Mouse (Mus musculus) ES-E14 (cell line): ENCODE measurements at regions not wholly inside any gene's neighbourhood (a gene's known extent, or its start where the extent isn't known, plus 50 kb on each side); places are given as distances from the start of the nearest gene placed in this dataset.

Experiments used
- DNase-seq: peaks from one replicate; pipeline ENCODE4 v3.0.0-alpha.2; 2013; ENCODE audit warnings: low read depth, low spot score
- H3K27ac ChIP-seq: 2 replicates; pipeline ENCODE4 v1.5.1; 2012; ENCODE audit warnings: low read depth, mild to moderate bottlenecking, low read length, moderate library complexity, mixed read lengths; ENCODE audit not compliant: poor library complexity, insufficient read depth, severe bottlenecking
- H3K36me3 ChIP-seq: 2 replicates; pipeline ENCODE4 v1.6.1; 2012; ENCODE audit warnings: mild to moderate bottlenecking, low read length, moderate library complexity, mixed read lengths; ENCODE audit not compliant: control insufficient read depth, poor library complexity, insufficient read depth, severe bottlenecking
- H3K4me1 ChIP-seq, 2 experiments: fragments of 150-350 bp in 1 of 2; sonication (generic) in 1 of 2; 2 replicates each; pipeline ENCODE4 v1.6.1; 2012; ENCODE audit warnings: low read length in 2 of 2, mild to moderate bottlenecking in 1 of 2, mixed read lengths in 1 of 2; ENCODE audit not compliant: control insufficient read depth in 2 of 2, insufficient read depth in 2 of 2, poor library complexity in 1 of 2
- H3K4me3 ChIP-seq, 2 experiments: fragments of 150-350 bp in 1 of 2; sonication (generic) in 1 of 2; 2 replicates each; pipeline ENCODE4 v1.5.1; 2012; ENCODE audit warnings: low read length in 2 of 2, low read depth in 1 of 2, mild to moderate bottlenecking in 1 of 2, mixed read lengths in 1 of 2; ENCODE audit not compliant: insufficient read depth in 1 of 2, poor library complexity in 1 of 2, severe bottlenecking in 1 of 2
- H3K9ac ChIP-seq: 2 replicates; pipeline ENCODE4 v1.6.1; 2012; ENCODE audit warnings: low read depth, mild to moderate bottlenecking, low read length, mixed read lengths; ENCODE audit not compliant: poor library complexity, insufficient read depth, severe bottlenecking
- H3K9me3 ChIP-seq: fragments of 150-350 bp; sonication (generic); 2 replicates; pipeline ENCODE4 v1.6.1; 2012; ENCODE audit warnings: low read depth, mild to moderate bottlenecking, low read length; ENCODE audit not compliant: control insufficient read depth, insufficient read depth
- CHD2 ChIP-seq: IDR thresholded peaks from 2 replicates; pipeline ENCODE4 v1.6.1; 2014; ENCODE audit warnings: mild to moderate bottlenecking, low read depth, low read length, inconsistent platforms
- HCFC1 ChIP-seq: IDR thresholded peaks from 2 replicates; pipeline ENCODE4 v1.6.1; 2012; ENCODE audit warnings: low read length, inconsistent platforms, borderline replicate concordance; ENCODE audit not compliant: insufficient read depth
- MAFK ChIP-seq: IDR thresholded peaks from 2 replicates; pipeline ENCODE4 v1.6.1; 2014; ENCODE audit warnings: mild to moderate bottlenecking, low read depth, low read length, inconsistent platforms; ENCODE audit not compliant: insufficient read depth
- ZC3H11A ChIP-seq: IDR thresholded peaks from 2 replicates; pipeline ENCODE4 v1.6.1; 2012; ENCODE audit warnings: low read depth, mild to moderate bottlenecking, inconsistent platforms, low read length, borderline replicate concordance
- ZNF384 ChIP-seq: IDR thresholded peaks from 2 replicates; pipeline ENCODE4 v1.6.1; 2012; ENCODE audit warnings: low read depth, low read length, inconsistent platforms
- in situ Hi-C, 2 experiments: fragments of 600-800 bp; cut with MboI; formaldehyde crosslinking; loops; one replicate each; pipeline ENCODE4 v1.15.1; 2025; ENCODE audit warnings: low sequenced_read_pairs in 2 of 2, inconsistent platforms in 1 of 2; ENCODE audit not compliant: unreplicated experiment in 2 of 2

GRCm38 (mm10) chr16:15253348-15253693, 63.9 kb upstream of the Gm21897 start:
- no peaks in the 10 kb centered on the region for H3K9me3 ChIP-seq
- H3K9ac ChIP-seq = no peak overlapping the region
- in situ Hi-C loops = no loop called here
- H3K36me3 ChIP-seq = no peaks in the 10 kb centered on the region
- no peak overlapping the region for H3K4me3 ChIP-seq
- no peak for DNase-seq
- no peak overlapping the region for H3K27ac ChIP-seq
- TF ChIP-seq ZC3H11A (no peak), ZNF384 (no peak), CHD2 (no peak), MAFK (no peak), HCFC1 (no peak)
- H3K4me1 ChIP-seq = no peaks in the 10 kb centered on the region

GRCm38 (mm10) chr16:15254669-15255068, 62.6 kb upstream of the Gm21897 start:
- Histone ChIP-seq H3K36me3 (no peaks in the 10 kb centered on the region), H3K9me3 (no peaks in the 10 kb centered on the region), H3K4me3 (no peak overlapping the region), H3K9ac (no peak overlapping the region), H3K27ac (no peak overlapping the region), H3K4me1 (no peaks in the 10 kb centered on the region)
- in situ Hi-C loops = no loop called here
- no peak for DNase-seq
- TF ChIP-seq ZNF384 (no peak), MAFK (no peak), CHD2 (no peak), HCFC1 (no peak), ZC3H11A (no peak)

GRCm38 (mm10) chr16:15259474-15259873, 57.8 kb upstream of the Gm21897 start:
- H3K9me3 ChIP-seq = no peaks in the 10 kb centered on the region
- no peak overlapping the region for H3K4me3 ChIP-seq
- H3K9ac ChIP-seq = no peak overlapping the region
- H3K36me3 ChIP-seq = no peaks in the 10 kb centered on the region
- DNase-seq = no peak
- TF ChIP-seq HCFC1 (no peak), ZNF384 (no peak), ZC3H11A (no peak), MAFK (no peak), CHD2 (no peak)
- in situ Hi-C loops = no loop called here
- H3K27ac ChIP-seq = no peak overlapping the region
- no peaks in the 10 kb centered on the region for H3K4me1 ChIP-seq

GRCm38 (mm10) chr16:15260069-15260468, 57.2 kb upstream of the Gm21897 start:
- TF ChIP-seq ZC3H11A (no peak), MAFK (no peak), ZNF384 (no peak), HCFC1 (no peak), CHD2 (no peak)
- in situ Hi-C loops = no loop called here
- Histone ChIP-seq H3K9me3 (no peaks in the 10 kb centered on the region), H3K4me1 (no peaks in the 10 kb centered on the region), H3K27ac (no peak overlapping the region), H3K36me3 (no peaks in the 10 kb centered on the region), H3K4me3 (no peak overlapping the region), H3K9ac (no peak overlapping the region)
- DNase-seq = no peak
